Mouse (Mus musculus): Measurements from ENCODE around the gene Camta2.

DNA sequence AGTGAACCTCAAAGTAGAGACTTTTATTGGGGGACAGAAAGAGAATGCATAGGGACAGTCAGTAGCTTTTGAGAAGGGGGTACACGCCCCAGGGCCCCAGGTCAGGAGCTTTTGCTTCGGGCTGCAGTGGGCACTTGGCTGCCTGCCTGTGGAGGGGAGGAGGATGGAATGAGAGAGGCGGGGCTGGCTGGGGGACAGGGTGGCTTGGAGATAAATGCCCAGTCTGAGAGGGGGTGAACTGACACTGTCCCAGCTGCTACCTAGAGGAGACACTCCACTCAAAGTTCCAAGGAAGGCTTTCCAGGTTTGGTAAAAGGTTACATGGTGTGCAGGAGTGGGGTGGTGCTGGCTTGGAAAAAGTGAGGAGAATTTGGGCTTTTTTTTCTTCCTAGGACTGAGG lies 30.9 kb downstream of the Camta2 start, which contains the start of gene Eno3:
- no peak for TF ChIP-seq EP300 (IDR thresholded peaks at IDR 0.05; ENCODE audit: low read depth)
- TF ChIP-seq CTCF (IDR thresholded peaks at IDR 0.05; ENCODE audit: low read depth) = no peak
